Mouse (Mus musculus) frontal cortex, postnatal 36 days (tissue): ENCODE measurements around the gene Fpgs.

ENCODE experiments used
- DNase-seq, 2 experiments: peaks; one replicate each; pipeline ENCODE4 v3.0.0; 2022; ENCODE audit warnings: low spot score in 2 of 2

Fpgs gene

DNA sequence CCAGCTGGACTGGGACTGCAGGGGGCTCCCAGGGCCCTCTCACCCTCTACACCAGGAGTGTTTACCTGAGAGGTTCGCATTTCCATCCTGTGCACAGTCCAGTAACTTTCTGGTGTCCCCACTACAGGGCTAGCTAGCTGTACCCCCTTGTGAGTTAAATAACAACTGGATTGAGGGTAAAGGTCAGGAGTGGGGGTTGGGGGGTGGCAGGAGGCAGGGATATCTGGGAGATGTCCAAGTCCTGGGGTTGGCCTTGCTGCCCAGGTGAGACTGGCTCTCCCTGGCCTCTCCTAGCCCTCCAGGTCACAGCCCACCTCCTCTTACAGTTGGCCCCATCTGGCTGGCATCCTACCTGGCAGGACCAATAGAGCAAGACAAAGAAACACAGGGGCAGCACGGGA, at the start of gene Fpgs:
TSS of gene Fpgs (minus strand) at position 125 of the 401 bp plus-strand sequence.
- DNase-seq = no peak

DNA sequence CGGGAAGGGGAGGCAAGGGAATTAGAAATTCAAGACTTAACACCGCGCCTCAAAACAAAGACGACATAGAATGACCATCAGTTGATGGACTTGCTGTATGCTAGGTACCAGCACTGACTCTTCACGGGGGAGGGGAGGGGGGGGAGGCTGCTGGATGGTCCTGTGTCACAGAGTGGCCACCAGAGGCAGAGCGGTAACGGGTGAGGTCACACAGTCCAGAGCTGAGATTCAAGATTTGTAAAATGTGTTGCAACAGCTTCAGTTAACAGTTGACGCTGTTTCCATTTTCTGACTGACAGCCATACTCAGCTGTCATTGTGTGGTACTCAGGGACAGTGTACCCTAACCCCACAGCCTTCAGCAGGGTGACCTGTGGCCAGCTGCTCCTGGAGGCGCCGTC, 48.2 kb upstream of the Fpgs start:
- no peak for DNase-seq

DNA sequence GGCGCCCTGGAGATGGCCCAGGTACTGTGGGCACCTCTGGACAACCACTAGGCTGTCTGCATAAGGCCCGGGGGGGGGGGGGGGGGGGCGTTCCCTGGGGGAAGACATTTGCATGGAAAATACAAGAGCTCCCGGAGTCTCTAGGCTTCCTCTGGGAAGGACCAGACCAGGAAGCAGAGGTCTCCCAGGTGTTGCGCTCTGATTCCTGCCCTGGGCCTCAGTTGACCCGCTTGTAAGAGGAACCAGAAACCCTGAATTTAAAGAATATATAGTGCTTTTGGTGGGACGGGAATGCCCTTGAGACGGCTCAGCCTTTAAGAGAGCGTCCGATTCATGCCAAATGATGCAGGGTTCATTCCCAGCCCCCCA, 47.7 kb upstream of the Fpgs start:
- no peak for DNase-seq

DNA sequence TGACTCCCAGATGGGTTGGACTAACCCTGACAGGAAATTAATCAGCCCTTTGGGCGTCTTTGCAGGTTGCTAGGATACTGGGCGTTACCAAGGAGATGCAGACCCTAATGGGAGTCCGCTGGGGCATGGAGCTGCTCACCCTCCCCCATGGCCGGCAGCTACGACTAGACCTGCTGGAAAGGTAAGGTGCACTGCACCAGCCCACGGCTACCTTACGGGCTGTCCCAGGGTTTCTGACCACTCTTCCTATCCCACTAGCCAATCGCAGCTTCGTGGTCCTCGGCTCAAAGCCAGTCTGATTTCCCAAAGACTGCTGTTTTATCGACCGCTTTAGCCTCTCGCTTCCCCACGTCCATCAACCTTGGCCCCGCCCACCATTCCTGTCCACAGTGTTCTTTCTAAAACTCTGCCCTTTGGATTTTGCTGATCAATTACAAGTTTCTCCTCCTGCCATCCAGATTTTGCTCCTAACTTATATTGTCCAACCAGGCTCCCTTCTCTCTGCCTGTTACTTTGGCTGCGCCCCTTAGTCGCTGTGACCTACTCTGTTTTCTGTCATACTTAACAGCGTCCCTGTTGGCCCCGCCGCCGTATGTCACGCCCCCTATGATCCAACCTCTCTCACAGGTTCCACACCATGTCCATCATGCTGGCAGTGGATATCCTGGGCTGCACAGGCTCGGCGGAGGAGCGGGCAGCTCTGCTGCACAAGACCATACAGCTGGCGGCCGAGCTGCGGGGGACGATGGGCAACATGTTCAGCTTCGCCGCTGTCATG, 47.1 kb upstream of the Fpgs start:
- DNase-seq = no peak

DNA sequence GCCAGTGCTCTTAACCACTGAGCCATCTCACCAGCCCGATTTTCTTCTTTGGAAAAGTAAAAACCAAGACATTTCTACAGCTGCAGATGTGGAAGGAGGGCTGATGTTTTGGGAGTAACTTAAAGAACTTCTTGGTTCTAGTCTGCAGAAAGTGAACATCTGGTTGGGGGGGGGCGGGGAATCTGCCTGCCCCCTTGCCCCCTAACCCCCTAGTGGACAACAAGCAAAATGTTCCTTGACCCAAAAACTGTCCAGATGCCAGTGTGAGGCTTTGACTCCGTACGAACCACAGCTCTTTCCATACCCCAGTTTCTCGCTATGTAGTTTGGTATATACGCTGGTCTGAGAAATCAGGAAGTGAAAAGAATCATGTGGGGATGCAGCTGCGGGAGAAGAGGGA, 46.3 kb upstream of the Fpgs start:
- DNase-seq = no peak

DNA sequence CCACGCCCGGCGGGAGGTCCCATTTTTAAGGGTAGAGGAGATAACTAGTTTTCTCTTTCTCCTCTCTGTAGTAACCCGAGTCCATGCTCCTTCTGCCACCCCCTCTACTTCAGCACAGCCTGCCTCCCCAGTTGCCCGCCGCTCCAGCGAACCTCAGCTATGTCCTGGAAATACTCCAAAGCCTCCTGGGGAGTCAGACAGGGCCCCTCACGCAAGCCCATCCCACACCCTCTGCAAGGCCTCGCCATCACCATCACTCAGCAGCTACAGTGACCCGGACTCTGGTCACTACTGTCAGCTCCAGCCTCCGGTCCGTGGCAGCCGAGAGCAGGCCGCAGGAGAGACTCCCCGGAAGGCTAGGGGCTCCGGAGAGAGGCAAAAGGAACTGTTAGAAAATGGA, 45.1 kb upstream of the Fpgs start:
- no peak for DNase-seq

DNA sequence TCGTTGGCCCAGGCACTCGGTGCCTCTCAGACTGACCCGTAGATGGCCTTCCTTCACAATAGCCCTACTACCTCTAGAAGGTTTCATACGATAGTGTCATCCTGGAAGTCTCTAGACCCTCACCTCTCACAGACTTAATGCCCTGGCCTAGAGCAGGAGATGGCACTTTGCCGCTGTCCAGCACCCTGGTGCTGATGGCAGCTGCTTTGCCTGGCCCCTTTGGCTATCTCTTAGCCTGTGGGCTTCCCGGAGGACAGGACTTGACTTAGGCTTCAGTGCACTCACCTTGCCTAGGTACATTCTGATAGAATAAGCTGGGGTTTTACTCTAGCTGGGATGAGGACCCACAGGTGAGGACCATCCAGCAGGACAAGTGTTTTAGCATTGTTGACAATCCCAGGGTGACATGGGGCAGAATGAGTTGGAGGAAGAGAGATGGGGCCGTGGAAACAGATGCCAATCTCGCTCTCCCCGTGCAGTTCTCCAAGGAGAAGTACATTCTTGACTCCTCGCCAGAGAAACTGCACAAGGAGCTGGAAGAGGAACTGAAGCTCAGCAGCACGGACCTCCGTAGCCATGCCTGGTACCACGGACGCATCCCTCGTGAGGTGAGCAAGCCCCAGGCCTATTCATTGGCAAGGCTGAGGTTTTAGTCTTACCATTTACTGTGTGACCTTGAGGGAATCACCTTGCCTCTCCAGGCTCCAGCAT, 40.5 kb upstream of the Fpgs start:
- no peak for DNase-seq

DNA sequence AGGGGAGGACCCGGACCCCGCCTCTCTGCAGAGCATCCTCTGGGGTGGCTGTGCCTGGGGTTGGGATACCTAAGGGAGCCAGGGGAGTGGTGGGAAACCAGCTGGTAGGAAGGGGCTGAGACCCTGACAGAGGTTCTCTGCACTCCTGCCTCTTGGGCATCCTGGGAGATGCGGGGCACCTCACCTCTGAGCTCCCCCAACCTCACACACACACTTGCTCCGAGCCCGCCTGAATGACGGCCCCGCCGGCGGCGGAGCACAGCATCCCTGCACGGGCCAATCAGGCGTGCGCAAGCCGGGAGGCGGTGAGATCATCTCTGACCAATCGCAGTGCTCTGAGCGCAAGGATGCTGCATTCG, 38.2 kb upstream of the Fpgs start:
- peak; percentile 86 to 92 for DNase-seq

DNA sequence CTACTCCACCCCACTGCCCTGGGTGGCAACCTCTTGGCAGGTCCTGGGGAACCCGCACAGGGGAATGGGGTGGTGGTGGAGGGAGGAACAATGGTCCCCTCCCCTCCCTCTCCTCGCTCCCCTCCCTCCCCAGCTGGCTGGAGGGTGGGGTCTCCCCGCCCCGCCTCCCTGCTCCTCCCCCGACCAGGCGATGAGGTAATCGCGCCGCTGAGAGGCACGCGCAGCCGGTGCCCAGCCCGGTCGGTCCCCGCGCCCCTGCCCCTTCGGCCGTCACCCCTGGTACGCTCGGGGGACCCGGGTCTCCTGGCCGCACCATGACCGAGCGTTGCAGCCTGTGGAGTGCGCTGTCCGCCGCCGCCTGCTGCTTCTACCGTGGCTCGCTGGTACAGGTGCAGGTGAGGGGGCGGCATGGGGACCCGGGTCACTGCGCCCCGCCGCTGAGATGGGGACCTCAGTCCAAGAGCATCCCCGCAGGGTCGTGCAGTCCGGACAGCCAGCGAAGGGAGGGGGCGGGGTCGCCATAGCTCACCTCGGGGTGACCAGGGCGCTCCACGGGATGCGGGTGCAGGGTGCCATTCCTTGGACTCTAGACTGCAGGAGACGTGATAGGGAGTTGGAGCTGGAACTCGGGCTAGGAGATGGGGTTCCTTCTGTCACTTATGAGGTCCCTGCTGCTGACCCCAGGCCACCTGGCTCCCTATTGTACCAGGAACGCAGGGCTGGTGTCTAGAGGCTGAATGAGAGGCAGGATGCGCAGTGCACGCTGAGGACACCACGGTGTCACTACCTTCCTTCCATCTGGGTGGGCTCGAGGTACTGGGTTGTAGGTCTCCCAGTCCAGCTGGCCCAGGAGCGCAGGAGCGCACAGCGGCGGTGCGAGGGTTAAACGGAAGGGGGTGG, 37.6 kb upstream of the Fpgs start:
- peak; percentile 50 to 69 for DNase-seq

DNA sequence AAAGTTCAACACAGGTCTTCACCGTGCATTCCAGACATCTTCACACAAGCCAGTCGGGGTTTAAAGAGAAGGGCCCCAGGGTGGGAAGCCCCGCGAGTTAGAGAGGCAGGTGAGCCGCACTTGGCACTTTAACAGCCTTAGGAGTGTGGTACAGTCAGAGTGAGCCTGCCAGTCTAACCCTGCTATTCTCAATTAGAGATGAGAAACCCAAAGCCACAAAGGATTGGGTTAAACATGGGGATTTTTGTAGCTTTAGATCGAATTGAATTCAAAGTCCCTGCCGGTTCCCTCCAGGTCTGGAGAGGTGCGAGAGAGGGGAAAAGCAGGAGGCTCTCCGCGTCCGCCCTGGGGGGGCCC, 36.9 kb upstream of the Fpgs start, which contains the start of gene 6330409D20Rik:
TSS of gene 6330409D20Rik (minus strand) at position 101 of the 357 bp plus-strand sequence.
- no peak for DNase-seq

DNA sequence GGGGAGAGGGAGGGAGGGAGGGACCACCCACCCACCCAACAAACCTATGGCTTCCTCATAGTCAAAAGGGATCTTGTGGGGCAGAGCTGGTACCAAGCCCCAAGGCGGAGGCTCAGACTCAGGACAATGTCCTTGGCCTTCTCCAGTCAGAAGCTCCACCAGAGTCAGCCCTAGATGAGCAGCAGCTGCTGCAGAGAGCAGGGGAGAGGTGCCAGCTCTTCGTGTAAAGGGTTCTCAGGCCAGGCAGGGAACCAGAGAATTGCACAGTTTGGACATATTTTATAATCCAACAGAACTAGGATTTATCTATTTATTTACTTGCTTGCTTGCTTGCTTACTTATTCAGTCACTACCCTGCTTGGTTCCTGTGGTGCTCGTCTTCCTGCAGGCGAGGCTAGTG, 35.4 kb upstream of the Fpgs start:
- no peak for DNase-seq

DNA sequence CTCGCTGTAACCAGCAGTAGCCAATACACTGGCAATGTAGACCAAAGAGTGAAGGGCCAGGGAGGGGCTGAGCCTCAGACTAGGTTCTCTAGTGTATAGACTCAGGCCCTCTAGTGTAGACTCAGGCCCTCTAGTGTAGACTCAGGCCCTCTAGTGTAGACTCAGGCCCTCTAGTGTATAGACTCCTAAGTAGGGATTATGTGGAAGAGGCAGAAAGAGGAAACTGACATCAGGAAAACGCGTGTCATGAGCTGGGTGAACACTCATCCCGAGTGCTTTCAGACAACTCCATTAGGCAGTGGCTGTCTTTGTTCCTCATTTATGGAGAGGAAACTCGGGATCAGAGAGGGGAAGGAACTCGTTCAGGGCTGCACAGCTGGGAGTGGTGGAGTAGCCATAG, 33.1 kb upstream of the Fpgs start:
- no peak for DNase-seq

DNA sequence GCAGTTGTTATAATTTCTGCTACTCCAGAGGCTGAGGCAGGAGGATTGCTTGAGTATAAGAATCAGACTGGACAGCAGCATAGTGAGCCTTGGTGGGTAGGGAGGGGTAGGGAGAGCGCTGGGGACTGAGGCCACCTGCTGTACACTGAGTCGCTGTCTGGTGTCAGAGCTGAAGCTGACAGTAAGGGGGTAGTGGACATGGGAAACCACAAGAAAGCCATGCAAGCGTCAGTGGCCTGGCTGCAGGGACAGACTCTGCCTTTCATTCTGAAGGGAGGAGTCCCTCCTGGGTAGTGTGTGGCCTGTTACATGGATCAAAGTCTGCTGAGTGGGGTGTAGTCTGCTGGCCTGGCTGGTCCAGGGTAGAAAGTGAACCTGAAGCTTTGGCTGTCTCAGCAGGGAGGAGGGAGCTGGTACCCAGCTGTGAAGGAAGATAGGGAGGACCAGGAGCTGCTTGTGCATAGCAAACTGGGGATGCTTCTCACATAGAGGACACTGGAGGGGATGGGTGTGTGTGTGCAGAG, 32.4 kb upstream of the Fpgs start:
- no peak for DNase-seq

DNA sequence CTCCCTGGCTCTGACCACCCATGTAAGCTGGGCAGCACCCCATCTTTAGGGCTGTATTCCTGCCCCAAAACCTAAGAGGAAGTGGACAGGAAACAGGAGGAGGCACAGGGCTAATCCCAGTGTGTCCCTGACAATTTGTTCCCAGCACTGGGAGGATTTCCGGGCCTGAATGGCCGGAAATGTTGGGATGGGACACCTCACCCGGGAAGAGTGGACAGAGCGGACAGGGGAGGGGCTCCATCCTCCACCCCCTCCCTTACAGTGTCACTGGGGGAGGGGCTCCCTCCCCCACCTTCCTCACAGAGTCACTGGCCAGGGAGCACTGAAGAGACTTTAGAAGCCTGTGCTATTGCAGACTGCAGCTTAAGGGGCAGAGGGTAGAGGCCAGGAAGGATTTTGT, 31.0 kb upstream of the Fpgs start:
- no peak for DNase-seq

DNA sequence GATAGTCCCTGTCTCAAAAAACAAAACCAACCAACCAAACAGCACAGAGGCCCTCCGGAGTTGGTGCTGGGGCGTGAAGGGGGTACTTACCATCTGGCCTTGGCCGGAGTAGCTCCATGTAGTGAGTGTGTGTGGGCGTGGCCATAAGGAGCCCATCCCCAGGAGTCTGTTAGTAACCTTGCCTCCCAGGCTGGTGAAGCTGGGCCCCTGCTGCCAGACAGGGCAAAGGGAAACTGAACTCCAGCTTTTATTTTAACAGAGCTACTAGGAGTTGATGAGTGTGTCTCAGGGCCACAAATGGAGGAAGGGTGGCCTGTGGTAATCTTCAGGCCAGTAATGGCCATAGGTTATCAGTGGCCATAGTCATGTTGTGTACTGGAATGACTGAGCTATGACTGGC, 30.5 kb upstream of the Fpgs start:
- DNase-seq = no peak

DNA sequence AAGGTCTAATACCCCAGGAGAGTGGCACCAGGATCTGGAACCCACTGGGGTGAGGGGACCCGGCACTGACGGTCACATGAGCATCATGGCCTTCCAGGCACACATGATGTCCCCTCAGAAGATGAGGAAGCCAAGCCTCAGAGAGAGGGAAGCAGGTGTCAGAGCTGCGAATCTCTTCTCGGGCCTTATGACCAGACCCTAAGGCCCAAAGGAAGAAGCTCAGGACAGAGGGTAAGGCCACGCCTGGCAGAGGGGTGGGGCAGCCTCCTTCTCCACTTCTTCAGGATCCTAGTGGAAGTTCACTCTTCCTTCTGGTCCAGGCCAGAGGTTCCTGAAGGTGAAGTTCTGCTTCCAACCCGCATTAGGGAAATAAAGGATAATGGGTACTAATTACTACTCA, 28.8 kb upstream of the Fpgs start:
- no peak for DNase-seq

DNA sequence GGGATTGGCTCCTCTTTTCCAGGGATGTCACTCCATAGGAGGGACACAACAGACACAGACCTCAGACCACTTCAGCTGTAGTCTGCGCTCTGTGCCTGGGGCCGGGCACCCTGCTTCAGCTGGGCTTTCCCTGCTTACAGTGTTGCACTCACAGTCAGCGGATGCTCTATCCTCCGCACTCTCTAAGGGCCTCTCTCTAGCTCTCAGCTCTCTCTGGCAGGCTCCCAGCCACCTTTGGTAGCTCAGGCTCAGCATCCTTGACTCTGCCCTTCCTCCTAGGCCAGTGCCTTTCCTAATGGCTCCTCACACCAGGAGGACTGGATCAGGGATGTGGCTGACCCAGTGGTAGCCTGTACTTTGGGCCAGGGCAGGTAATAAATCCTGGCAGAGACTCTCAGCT, 28.0 kb upstream of the Fpgs start:
- no peak for DNase-seq

DNA sequence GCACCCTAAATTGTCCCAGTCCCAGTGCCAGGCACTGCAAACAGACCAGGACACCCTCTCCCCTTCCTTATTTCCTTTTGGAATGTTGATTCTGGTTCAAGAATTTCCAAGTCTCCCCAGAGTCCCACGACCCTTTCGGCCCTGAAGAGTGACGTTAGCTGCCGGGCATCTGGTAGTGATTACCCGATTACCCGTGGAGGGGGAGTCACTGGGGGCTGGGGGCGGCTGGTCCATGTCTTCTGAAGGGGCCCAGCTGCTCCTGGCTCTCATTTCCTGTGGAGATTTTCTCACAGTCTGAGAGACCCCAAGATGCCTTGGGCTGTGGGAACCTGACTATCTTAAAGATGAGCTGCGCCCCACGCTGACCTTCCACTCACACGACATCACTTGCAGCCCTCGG, 26.9 kb upstream of the Fpgs start:
- no peak for DNase-seq

DNA sequence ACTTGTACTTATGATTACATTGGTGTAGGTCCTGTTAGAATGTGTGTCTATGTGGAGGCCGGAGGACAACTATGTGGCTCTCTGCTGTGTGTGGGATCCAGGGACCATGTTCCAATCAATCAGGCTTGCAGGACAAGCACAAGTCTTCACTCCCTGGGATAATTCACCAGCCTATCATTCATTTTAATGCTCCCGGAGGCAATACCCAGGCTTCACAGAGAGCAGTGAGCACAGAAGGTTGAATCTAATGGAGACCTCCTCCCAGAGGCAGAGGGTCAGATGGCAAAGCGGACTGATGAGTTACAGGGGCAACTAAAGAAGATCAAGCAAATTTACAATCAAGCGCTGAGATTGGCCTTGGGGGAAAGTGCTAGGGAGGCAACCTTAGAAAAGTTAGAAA, 25.6 kb upstream of the Fpgs start:
- no peak for DNase-seq

DNA sequence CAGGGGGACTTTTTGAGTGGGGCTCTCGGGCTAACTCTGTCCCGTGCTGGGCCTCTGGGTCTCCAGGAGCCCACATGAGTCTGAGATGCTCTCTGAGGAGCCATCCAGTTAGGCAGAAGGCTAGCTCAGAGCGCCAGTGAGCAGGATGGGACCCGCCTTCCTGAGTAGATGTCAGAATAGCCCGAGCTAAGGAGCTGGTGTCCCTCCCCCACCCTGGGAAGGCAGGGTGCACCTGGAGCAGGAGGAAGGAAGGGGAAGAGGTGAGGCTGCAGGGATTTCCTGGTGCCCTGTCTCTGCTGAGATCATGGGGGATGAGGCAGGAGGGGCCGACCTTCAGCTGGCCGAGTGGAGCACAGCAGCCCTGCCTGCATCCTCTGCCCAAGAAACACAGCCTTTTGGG, 24.5 kb upstream of the Fpgs start:
- no peak for DNase-seq

DNA sequence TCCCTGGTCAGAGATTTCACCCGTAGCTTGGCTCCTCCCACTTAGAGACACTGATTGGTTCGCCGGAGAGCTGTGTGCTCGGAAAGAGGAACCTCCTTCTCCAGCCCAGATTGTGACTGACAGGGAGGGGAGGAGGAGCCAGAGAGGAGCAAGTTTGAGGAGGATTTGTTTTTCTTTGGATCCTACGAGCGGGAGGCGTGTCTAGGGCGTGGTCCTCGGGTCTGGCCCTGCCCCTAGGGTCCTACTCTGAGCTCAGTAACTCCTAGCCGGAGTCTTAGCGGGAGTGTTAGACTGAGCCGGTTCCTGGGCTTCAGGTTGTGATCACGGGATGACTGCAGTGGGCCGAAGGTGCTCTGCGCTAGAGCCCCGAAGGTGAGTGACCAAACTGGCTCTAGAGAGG, 23.5 kb upstream of the Fpgs start:
- DNase-seq = peak; percentile 77 to 82
